Mouse (Mus musculus) cerebellum, adult 11-12 months (tissue): ENCODE results near the gene Rdm1.

Experiments
- DNase-seq: peaks from one replicate; pipeline ENCODE4 v3.0.0; 2022

Gene Rdm1

DNA sequence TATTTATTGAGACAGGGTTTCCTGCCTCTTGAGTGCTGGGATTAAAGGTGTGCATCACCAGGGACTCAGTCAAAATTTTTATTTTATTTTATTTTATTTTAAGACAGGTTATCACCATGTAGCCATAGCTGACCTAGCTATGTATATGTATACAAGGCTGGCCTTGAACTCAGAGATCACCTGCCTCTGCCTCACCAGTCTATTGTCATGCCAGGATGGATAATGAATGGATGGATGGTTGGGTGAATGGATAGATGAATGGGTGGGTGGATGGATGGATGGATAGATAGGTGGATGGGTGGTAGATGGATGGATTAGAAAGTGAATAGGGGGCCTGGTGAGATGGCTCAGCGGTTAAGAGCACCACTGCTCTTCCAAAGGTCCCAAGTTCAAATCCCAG lies 55.0 kb downstream of the Rdm1 start:
- DNase-seq: no peak

DNA sequence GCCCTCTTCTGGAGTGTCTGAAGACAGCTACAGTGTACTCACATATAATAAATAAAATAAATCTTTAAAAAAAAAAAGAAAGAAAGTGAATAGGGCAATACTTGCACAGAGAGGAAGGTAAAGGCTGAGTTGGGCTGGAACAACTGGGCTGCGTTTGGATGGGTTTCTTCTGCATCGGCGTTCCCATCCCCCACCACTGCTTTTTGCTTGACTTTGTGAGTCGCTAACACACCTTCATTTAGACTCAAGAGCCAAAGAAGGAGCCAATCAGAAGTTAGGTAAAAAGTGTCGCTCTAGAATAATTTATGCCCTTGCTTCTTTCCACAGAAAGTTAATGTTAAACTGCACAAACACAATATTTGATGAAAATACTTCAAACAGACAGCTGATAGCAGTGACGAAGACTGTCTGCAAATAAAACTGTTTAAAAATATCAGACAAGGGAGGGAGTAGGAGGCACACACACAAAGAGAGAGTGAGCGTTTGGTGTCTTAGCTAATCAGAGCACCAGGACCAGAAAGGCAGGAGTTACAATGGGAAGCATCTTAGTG lies 55.5 kb downstream of the Rdm1 start:
- DNase-seq: no peak
